Mouse (Mus musculus): Measurements from ENCODE around the gene Rusc2.

The Rusc2 gene

GRCm38 (mm10) chr4:43386932-43387331 lies 5.2 kb downstream of the Rusc2 start:
- no peak for DNase-seq

GRCm38 (mm10) chr4:43389390-43389789 lies 7.6 kb downstream of the Rusc2 start:
- DNase-seq, result no peak

- DNase-seq, result peak in 1 of 2 experiments; percentile 54
These were observed 8.2 kb downstream of the Rusc2 start for GRCm38 (mm10) chr4:43389845-43390440.

- no peak for DNase-seq
These were observed 9.8 kb downstream of the Rusc2 start for GRCm38 (mm10) chr4:43391521-43392050.

- peak; percentile 87 to 95 for DNase-seq
These were observed 12.6 kb downstream of the Rusc2 start for GRCm38 (mm10) chr4:43394345-43394891.

GRCm38 (mm10) chr4:43395147-43395546 lies 13.4 kb downstream of the Rusc2 start:
- DNase-seq, result no peak

GRCm38 (mm10) chr4:43395836-43396235 lies 14.1 kb downstream of the Rusc2 start:
- no peak for DNase-seq

GRCm38 (mm10) chr4:43396381-43396780 lies 14.6 kb downstream of the Rusc2 start:
- no peak for DNase-seq

GRCm38 (mm10) chr4:43398014-43398413 lies 16.2 kb downstream of the Rusc2 start:
- no peak for DNase-seq

- DNase-seq, result peak; percentile 45 to 47
These were observed 17.1 kb downstream of the Rusc2 start for GRCm38 (mm10) chr4:43398829-43399331.

GRCm38 (mm10) chr4:43399391-43400131 lies 17.8 kb downstream of the Rusc2 start:
- DNase-seq, result peak in 1 of 2 experiments; percentile 53

- no peak for DNase-seq
These were observed 19.2 kb downstream of the Rusc2 start for GRCm38 (mm10) chr4:43400976-43401375.

GRCm38 (mm10) chr4:43401486-43401885 lies 19.7 kb downstream of the Rusc2 start:
- DNase-seq, result no peak

- no peak for DNase-seq
These were observed 20.4 kb downstream of the Rusc2 start for GRCm38 (mm10) chr4:43402212-43402611.

GRCm38 (mm10) chr4:43404697-43405096 lies 22.9 kb downstream of the Rusc2 start:
- no peak for DNase-seq

GRCm38 (mm10) chr4:43406162-43406971 lies 24.6 kb downstream of the Rusc2 start:
- peak; percentile 72 to 83 for DNase-seq

- DNase-seq, result no peak
These were observed 25.5 kb downstream of the Rusc2 start for GRCm38 (mm10) chr4:43407071-43407920.

GRCm38 (mm10) chr4:43414761-43415160 lies 33.0 kb downstream of the Rusc2 start:
- no peak for DNase-seq

GRCm38 (mm10) chr4:43415221-43416070 lies 33.7 kb downstream of the Rusc2 start:
- DNase-seq, result no peak

- no peak for DNase-seq
These were observed 34.3 kb downstream of the Rusc2 start for GRCm38 (mm10) chr4:43416071-43416490.
